Mouse (Mus musculus) skeletal muscle tissue, adult 2 months (tissue): ENCODE data around the gene Slamf6.

Source experiments
- DNase-seq: peaks from one replicate; pipeline ENCODE4 v3.0.0-alpha.2; 2012; ENCODE audit warnings: low read depth, low spot score

Slamf6 gene

GRCm38 (mm10) chr1:171994918-171995715, 77.8 kb downstream of the Slamf6 start:
- no peak for DNase-seq

- DNase-seq: no peak
Observed at GRCm38 (mm10) chr1:171996701-171997100, 79.4 kb downstream of the Slamf6 start.

GRCm38 (mm10) chr1:171998820-171999597, 81.7 kb downstream of the Slamf6 start:
- no peak for DNase-seq

GRCm38 (mm10) chr1:172000641-172001040, 83.3 kb downstream of the Slamf6 start:
- no peak for DNase-seq

GRCm38 (mm10) chr1:172001665-172002064, 84.3 kb downstream of the Slamf6 start:
- no peak for DNase-seq
